Mouse (Mus musculus): ENCODE measurements around the gene Rexo5.

GRCm38 (mm10) chr7:119749942-119750341 is 43.9 kb upstream of the Rexo5 start:
- TF ChIP-seq CTCF (IDR thresholded peaks at IDR 0.05; ENCODE audit: low read depth, low read length) = no peak
- TF ChIP-seq POLR2A (IDR thresholded peaks at IDR 0.05; ENCODE audit: extremely low read depth, insufficient read depth, low read length) = no peak

All from liver, adult 2 months (tissue).